Mouse (Mus musculus) testis, postnatal 10 days (tissue): ENCODE measurements around the gene Plac8.

Experiments
- DNase-seq: peaks from one replicate; pipeline ENCODE4 v3.0.0; 2021; ENCODE audit warnings: low spot score

Plac8 gene

GRCm38 (mm10) chr5:100572069-100572468, at the start of gene Plac8:
TSS of gene Plac8 (minus strand) at chr5:100572245.
- DNase-seq: no peak

- DNase-seq: peak; percentile 13
Measured at GRCm38 (mm10) chr5:100620952-100621351, 48.9 kb upstream of the Plac8 start.

DNA sequence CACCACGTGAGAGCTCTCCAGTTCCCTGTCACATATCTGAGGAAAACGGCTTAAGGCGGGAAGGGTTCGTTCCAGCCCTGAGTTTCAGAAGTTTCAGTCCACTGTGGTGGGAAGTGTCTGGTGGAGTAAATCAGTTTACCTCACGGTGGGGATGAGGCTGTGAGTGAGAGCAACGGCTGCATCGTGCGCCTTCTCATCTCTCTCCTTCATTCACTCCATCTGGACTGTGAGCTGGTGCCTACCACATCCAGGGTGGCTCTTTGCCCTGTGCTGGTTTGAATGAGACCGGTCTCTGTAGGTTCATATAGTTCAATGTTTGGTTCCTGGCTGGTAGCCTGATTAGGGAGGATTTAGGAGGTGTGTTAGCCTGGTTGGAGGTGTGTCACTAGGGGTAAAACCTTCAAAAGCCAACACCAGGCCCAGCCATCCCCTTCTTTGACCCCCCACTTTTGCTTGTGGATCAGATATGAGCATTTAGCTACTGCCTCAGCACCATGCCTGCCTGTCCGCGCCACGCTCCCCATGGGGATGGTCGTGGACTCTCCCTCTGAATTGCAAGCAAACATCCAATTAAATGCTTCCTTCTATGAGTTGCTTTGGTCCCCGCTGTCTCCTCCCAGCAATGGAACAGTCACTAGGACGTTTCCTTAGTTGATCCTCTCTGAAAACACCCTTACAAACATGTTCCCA, 47.7 kb upstream of the Plac8 start:
- peak; percentile 23 for DNase-seq

GRCm38 (mm10) chr5:100613896-100614768, 42.1 kb upstream of the Plac8 start:
- no peak for DNase-seq

DNA sequence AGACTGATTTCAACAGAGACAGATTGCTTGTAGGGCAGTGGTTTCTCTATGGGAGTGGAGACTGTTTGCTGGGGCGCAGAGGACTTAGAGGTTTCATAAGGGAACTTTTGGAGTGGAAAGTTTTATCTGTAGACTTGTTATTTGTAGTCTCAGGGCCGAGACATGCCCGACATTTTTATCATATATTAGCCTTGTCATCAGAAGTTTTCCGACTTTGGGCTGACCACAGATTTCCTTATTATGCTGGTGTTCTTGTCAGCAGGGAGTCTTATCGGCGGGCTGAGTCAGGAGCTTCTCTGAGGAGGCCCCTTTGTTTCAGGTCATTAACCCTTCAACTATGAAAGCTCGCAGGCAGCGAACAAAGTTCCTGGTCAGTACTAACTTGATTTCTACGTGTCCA, 35.8 kb upstream of the Plac8 start:
- DNase-seq: no peak

- no peak for DNase-seq
Measured at GRCm38 (mm10) chr5:100607090-100607762, 35.2 kb upstream of the Plac8 start.

GRCm38 (mm10) chr5:100605828-100606229, 33.8 kb upstream of the Plac8 start:
- DNase-seq: peak; percentile 69

GRCm38 (mm10) chr5:100604061-100604460, 32.0 kb upstream of the Plac8 start:
- DNase-seq: no peak

GRCm38 (mm10) chr5:100601864-100602263, 29.8 kb upstream of the Plac8 start:
- no peak for DNase-seq

DNA sequence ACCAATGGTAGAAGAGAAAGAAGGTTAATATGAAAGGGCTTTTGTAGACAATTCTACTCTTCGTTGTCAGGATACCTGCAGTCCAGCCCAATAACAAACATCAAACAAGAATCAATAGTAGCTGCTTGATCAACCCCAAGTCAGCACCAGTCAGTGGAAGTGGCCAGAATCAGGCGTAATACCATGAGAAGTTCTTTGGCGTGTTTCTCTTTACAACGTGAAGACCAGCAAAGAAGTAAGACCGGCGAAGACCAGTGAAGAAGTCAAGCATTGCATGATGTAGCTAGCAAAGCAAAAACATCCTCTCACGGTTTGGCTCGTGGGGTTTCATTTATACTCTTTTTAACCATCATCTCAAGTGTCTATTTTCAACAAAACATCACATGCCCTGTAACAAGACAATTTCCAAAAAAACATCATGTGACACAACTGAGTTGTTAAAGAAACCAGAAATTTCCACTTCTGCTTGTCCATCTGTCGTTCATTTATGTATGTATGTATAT, 27.0 kb upstream of the Plac8 start:
- DNase-seq: no peak

DNA sequence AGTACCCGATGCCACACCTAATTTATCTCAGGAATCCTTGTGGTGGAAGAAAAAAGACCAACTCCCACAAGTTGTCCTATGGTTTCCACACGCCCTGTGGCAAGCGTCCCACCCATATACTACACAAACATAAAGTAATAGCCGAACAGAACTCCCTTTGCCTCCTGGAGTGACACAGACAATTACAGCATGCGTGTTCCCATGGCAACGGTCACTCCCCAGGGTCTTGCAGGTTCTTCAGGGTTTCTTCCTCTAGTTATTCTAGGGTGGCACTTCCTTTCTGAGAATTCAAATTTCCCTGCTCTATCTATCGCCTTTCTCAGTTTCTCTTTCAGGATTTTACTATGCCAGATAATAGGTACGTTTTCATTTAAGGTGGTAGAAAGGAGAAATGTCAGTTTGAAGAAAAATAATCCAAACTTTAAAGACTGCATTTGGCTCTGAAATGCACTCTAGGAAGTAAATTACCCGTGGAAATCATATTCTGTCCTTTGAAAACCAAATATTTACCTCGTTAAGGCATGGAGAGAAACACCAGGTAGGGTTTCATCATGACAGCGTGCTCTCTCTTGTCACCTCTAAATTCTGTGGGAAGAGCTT, 25.9 kb upstream of the Plac8 start:
- no peak for DNase-seq

GRCm38 (mm10) chr5:100595999-100596398, 24.0 kb upstream of the Plac8 start:
- no peak for DNase-seq

DNA sequence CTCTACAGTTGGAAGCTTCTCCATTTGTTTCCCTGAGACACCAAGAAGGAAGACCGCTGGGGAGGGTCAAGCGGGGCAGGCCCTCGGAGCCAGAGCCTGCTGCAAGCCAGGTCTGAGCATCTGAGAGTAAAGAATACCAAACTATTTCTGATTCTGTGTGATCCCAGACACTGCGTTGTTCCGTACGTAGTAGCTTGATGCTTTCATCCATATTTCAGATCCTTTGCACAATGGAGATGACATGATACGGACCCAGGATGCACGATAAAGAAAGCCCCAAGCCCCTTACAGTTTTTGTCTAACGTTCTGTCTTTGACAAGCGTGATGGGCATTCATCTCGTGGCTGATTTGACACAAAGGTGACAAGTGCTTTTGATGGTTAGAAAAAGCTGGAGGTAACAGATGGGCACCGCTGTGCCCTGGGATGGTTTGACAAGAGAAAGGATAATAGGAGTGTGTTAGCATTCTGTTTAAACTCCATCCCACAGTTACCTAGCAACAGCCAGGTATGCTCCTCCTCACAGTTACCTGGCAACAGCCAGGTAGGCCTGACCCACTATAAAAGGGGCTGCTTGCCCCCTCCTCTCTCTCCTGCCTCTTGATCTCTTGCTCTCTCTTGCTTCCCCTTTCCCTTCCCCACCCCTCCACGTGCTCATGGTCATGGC, 22.9 kb upstream of the Plac8 start:
- DNase-seq: no peak

DNA sequence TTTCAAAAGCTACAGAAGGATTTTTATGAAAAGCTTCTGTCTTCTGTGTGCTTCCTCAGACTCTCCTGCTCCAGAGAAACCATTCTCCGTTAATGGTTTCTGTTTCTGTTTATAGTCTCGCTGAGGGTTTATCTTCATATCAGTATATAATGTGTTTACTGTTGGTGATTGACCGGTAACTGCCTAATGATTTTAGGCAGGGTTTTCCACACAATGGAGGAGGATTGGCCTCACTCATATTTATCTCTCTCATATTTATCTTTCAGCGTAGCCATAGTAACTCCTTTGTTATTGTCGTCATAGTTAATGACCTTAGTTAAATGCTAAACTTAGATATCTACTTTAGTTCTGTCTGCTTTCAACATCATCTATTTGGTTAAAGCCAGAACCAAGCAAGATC, 18.5 kb upstream of the Plac8 start:
- no peak for DNase-seq

- DNase-seq: no peak
Measured at GRCm38 (mm10) chr5:100587626-100588025, 15.6 kb upstream of the Plac8 start.

- DNase-seq: no peak
Measured at GRCm38 (mm10) chr5:100587136-100587535, 15.1 kb upstream of the Plac8 start.

GRCm38 (mm10) chr5:100585657-100586056, 13.6 kb upstream of the Plac8 start:
- DNase-seq: no peak

DNA sequence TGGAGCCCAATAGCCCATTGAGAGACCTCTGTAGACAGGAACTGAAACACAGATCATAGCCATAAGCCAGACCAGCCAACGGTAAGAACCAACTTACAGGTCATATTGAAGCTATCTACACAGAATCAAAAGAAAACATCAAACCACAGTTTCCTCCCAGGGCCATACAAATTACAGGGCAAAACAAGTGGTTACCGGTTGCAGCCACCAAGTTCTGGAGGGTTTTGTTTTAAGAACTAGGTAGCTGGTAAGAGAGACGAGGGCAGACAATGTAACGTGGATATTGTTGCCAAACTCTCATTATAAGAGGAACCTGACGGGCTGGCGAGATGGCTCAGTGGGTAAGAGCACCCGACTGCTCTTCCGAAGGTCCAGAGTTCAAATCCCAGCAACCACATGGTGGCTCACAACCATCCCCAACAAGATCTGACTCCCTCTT, 13.2 kb upstream of the Plac8 start:
- DNase-seq: no peak

- DNase-seq: no peak
Measured at GRCm38 (mm10) chr5:100583066-100583465, 11.0 kb upstream of the Plac8 start.

DNA sequence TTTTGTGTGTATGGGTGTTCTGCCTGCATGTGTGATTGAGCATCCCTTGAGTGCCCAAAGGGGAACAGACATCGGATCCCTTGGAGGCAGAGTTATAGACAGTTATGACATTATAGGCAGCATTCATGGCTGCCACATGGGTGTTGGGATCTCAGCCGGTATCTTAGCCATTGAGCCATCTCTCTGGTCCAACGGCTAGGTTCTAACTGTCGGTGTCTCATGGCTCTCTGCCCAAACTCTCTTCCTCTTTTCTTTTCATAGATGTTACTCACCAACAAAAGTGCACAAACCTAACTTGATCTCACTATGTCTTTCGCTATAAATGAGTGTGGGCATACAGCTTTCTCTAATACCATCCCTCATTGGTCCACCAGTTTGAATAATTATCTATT, 10.4 kb upstream of the Plac8 start:
- no peak for DNase-seq

DNA sequence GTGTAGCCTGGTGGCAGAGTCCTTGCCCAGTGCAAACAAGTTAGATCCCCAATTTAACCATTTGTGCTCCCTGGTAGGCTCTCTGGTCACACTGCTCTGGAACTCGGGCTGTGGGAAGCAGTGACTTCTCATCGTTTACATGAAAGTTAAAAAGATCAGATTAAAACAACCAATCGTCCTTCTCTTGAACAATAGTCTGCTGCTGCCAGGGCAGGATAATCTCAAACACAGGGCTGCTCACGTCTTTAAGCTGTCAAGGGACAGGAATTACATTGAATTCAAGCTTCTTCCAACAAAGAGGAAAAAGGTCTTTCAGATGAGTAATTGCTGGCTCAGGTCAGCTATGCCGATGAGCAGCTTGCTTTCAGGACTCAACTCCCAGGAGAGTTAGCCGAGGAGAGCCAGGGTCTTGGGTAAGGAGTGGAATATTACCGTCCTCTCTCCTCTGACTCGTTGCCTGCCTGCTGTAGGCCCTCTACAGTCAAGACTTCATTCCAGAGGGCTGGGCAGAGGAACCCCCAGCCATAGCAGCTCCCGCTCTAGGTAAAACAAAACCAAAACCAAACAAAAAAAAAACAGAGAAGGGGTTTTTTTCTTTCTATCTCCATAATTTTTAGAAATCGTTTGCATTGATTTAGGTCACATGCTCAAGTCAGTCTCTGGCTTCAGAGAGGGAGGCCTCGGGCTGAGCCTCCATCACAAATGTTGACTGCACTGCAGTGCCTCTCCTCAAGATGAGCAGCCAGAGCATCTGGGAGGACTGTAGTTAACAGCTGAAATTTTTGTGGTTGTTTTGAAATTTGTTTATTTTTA, 9.8 kb upstream of the Plac8 start:
- no peak for DNase-seq
